Mouse (Mus musculus) heart, embryonic 11.5 days (tissue): ENCODE measurements at regions not wholly inside any gene's neighbourhood (a gene's known extent, or its start where the extent isn't known, plus 50 kb on each side); places are given as distances from the start of the nearest gene placed in this dataset.

Source experiments
- ATAC-seq: fragments of 200-750 bp; cut with Nextera tagmentation; replicated peaks from 2 replicates; pipeline ENCODE4 v1.8.0; 2017; ENCODE audit warnings: moderate library complexity; ENCODE audit not compliant: insufficient number of reproducible peaks, low FRiP score, low TSS enrichment
- H3K27ac ChIP-seq: fragments of 300-500 bp; sonication (generic); 2 replicates; pipeline ENCODE4 v1.5.1; 2014; ENCODE audit warnings: mild to moderate bottlenecking, low read depth, low read length
- H3K27me3 ChIP-seq: fragments of 300-500 bp; sonication (generic); 2 replicates; pipeline ENCODE4 v1.6.1; 2014; ENCODE audit warnings: mild to moderate bottlenecking, low read length, mixed read lengths; ENCODE audit not compliant: control insufficient read depth, insufficient read depth
- H3K36me3 ChIP-seq: fragments of 300-500 bp; sonication (generic); 2 replicates; pipeline ENCODE4 v1.6.1; 2014; ENCODE audit warnings: mild to moderate bottlenecking, low read length, moderate library complexity, mixed read lengths; ENCODE audit not compliant: control insufficient read depth, insufficient read depth
- H3K4me1 ChIP-seq: fragments of 300-500 bp; sonication (generic); 2 replicates; pipeline ENCODE4 v1.6.1; 2014; ENCODE audit warnings: low read length; ENCODE audit not compliant: control insufficient read depth, insufficient read depth
- H3K4me2 ChIP-seq: fragments of 300-500 bp; sonication (generic); 2 replicates; pipeline ENCODE4 v1.6.1; 2014; ENCODE audit warnings: mild to moderate bottlenecking, moderate library complexity
- H3K4me3 ChIP-seq: fragments of 300-500 bp; sonication (generic); 2 replicates; pipeline ENCODE4 v1.5.1; 2014; ENCODE audit warnings: low read depth, low read length
- H3K9ac ChIP-seq: fragments of 300-500 bp; sonication (generic); 2 replicates; pipeline ENCODE4 v1.6.1; 2014; ENCODE audit warnings: mild to moderate bottlenecking, low read depth, low read length, moderate library complexity
- H3K9me3 ChIP-seq: fragments of 300-500 bp; sonication (generic); replicated peaks from 2 replicates; pipeline ENCODE4 v1.6.1; 2016; ENCODE audit warnings: low read length; ENCODE audit not compliant: control insufficient read depth
- WGBS: fragments of 180-500 bp; shearing (Covaris S2); extraction: QIAGEN DNeasy Blood & Tissue Kit; methylation state at CpG from one replicate; pipeline ENCODE4 v1.1.7; 2014; ENCODE audit not compliant: insufficient replicate concordance; 5-methylcytosine and 5-hydroxymethylcytosine counted together

DNA sequence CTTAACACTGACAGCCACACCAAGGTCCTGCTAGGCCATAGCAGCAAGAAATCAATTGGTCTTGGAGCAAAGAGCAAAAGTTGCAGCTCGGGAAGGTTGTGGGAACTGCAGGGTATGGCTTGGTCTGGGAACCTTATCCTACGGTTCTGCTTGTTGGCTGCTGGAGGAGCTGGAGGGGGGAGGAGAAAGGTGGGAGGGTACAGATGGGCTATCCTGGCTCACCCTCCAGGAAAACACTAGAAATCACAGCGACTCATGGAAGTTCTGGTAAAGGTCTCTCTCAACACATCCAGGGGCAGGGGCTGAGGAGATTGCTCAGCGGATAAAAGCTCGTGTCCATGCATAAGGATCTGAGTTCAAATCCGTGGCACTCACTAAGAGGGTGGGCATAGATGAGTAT is 69.4 kb downstream of the Uncx start:
- no peaks in the 10 kb centered on the region for H3K36me3 ChIP-seq
- no peaks in the 10 kb centered on the region for H3K4me1 ChIP-seq
- ATAC-seq = no peak
- peaks cover 4% of the 10 kb centered on the region for H3K27me3 ChIP-seq
- H3K4me2 ChIP-seq = no peak overlapping the region
- H3K27ac ChIP-seq = no peak overlapping the region
- H3K4me3 ChIP-seq = no peak overlapping the region
- no peaks in the 10 kb centered on the region for H3K9me3 ChIP-seq
- WGBS = 67% methylated on average over 6 of the region's 6 CpGs
- H3K9ac ChIP-seq = no peak overlapping the region

DNA sequence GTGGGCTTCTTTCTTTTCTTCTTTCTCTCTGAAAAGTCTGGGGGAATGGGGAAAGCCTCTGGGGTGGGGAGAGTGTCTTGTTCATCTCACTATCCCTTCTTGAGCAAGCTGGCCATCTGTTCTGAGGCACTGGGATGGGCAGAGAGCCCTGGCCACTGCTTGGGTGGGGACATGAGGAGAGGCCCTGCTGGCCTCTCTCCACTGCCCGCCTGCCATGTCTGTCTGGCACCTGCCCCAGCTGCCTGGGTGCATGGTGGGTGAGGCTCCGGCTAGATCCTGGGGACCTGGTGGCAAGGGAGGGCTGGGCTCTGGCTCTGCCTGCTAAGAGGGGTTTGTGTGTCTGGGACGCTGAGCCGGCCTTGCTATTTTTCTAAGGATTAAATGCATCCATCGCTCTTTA is 70.3 kb downstream of the Uncx start:
- H3K4me3 ChIP-seq = no peak overlapping the region
- no peak overlapping the region for H3K4me2 ChIP-seq
- H3K27ac ChIP-seq = no peak overlapping the region
- 76% methylated on average over 5 of the region's 5 CpGs for WGBS
- ATAC-seq = no peak
- no peaks in the 10 kb centered on the region for H3K36me3 ChIP-seq
- no peaks in the 10 kb centered on the region for H3K4me1 ChIP-seq
- peaks cover 10% of the 10 kb centered on the region for H3K27me3 ChIP-seq
- no peak overlapping the region for H3K9ac ChIP-seq
- no peaks in the 10 kb centered on the region for H3K9me3 ChIP-seq

- 25% methylated on average over 36 of the region's 36 CpGs for WGBS
- no peaks in the 10 kb centered on the region for H3K4me1 ChIP-seq
- ATAC-seq = no peak
- H3K4me3 ChIP-seq = no peak overlapping the region
- H3K9ac ChIP-seq = no peak overlapping the region
- H3K9me3 ChIP-seq = no peaks in the 10 kb centered on the region
- no peaks in the 10 kb centered on the region for H3K36me3 ChIP-seq
- no peak overlapping the region; the same call in 1 of the 2 replicates for H3K4me2 ChIP-seq
- H3K27me3 ChIP-seq = peaks cover 27% of the 10 kb centered on the region
- no peak overlapping the region for H3K27ac ChIP-seq
Observed at GRCm38 (mm10) chr5:139619301-139620161, 76.2 kb downstream of the Uncx start.

GRCm38 (mm10) chr5:139625871-139626460 is 82.7 kb downstream of the Uncx start:
- Histone ChIP-seq H3K9ac (no peak overlapping the region), H3K4me2 (no peak overlapping the region), H3K9me3 (no peaks in the 10 kb centered on the region; the same call in 1 of the 2 replicates), H3K27me3 (peaks cover 5% of the 10 kb centered on the region; the same call in 1 of the 2 replicates), H3K4me1 (no peaks in the 10 kb centered on the region), H3K27ac (no peak overlapping the region), H3K4me3 (no peak overlapping the region), H3K36me3 (no peaks in the 10 kb centered on the region)
- no peak for ATAC-seq
- WGBS = 73% methylated on average over 22 of the region's 22 CpGs

DNA sequence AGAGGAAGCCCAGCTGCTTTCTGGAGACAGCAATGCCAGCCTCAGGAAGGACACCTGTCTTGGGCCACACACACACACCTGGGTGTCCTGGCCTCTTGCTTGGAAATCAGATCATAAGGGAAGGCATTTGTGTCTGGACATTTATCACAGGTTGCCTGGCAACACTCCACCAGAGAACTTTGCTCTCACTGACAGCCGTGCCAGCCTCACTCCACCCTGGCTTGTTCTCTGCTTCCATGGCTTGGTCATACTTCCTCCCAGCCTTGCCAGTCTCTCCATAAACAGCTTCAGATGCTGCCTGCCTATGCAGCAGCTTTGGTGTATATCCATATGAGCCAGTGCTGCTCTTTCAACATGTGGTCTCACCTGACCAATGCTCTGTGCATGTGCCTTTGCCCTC is 84.3 kb downstream of the Uncx start:
- Histone ChIP-seq H3K4me3 (no peak overlapping the region), H3K9ac (no peak overlapping the region), H3K27me3 (peaks cover 5% of the 10 kb centered on the region; the same call in 1 of the 2 replicates), H3K4me1 (no peaks in the 10 kb centered on the region), H3K9me3 (no peaks in the 10 kb centered on the region; the same call in 1 of the 2 replicates), H3K4me2 (no peak overlapping the region), H3K27ac (no peak overlapping the region), H3K36me3 (no peaks in the 10 kb centered on the region)
- 67% methylated on average over 1 of the region's 1 CpGs for WGBS
- no peak for ATAC-seq

DNA sequence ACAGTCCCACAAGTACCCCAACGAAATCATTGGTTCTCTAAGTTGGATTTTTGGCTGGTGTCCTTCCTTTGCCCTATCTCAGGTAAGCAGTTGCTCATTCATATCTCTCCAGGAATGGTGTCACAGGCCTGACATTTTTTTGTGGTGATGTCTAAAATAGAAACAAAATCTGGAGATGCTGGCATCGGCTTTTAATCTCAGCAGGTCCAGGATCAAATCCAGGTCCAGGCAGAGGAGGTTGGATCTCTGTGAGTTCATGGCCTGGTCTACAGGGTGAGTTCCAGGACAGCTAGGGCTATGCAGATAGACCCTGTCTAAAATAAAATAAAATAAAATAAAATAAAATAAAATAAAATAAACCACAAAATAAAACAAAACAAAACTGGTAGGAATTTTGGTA is 93.7 kb downstream of the Uncx start:
- WGBS = 82% methylated on average over 2 of the region's 2 CpGs
- H3K4me2 ChIP-seq = no peak overlapping the region
- no peaks in the 10 kb centered on the region for H3K27me3 ChIP-seq
- no peaks in the 10 kb centered on the region for H3K36me3 ChIP-seq
- ATAC-seq = no peak
- no peak overlapping the region for H3K9ac ChIP-seq
- no peak overlapping the region for H3K4me3 ChIP-seq
- no peaks in the 10 kb centered on the region for H3K4me1 ChIP-seq
- H3K27ac ChIP-seq = no peak overlapping the region
- H3K9me3 ChIP-seq = no peaks in the 10 kb centered on the region

GRCm38 (mm10) chr5:139640652-139641612 is 95.2 kb downstream of the Micall2 start:
- H3K27ac ChIP-seq = no peak overlapping the region
- no peak overlapping the region for H3K9ac ChIP-seq
- H3K9me3 ChIP-seq = no peaks in the 10 kb centered on the region
- no peak overlapping the region for H3K4me3 ChIP-seq
- WGBS = 61% methylated on average over 16 of the region's 16 CpGs
- no peak overlapping the region for H3K4me2 ChIP-seq
- ATAC-seq = no peak
- no peaks in the 10 kb centered on the region for H3K4me1 ChIP-seq
- no peaks in the 10 kb centered on the region; the same call in 1 of the 2 replicates for H3K27me3 ChIP-seq
- H3K36me3 ChIP-seq = no peaks in the 10 kb centered on the region

DNA sequence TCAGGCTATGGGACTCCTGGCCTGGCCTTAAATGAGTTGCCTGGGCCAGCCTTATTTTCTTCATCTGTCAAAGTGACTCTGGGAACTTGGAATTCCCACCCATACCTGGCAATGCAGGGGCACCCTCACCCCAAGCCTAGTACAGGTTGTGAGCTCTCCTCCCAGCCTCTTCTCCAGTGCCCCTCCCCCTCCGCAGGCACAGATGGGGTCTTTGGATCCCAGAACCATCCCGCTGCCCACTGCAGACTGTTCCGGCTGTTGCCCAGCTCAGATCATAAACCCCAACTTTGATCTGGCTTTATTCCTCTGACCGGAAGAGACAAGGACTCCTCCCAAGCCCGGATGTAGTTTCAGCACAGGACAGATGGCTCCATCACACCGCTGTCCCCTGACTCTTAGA is 91.3 kb downstream of the Micall2 start:
- Histone ChIP-seq H3K27me3 (peaks cover 5% of the 10 kb centered on the region), H3K4me1 (no peaks in the 10 kb centered on the region), H3K9ac (no peak overlapping the region), H3K9me3 (no peaks in the 10 kb centered on the region), H3K36me3 (no peaks in the 10 kb centered on the region), H3K4me2 (no peak overlapping the region), H3K4me3 (no peak overlapping the region), H3K27ac (no peak overlapping the region)
- 79% methylated on average over 6 of the region's 6 CpGs for WGBS
- ATAC-seq = no peak
